Mouse (Mus musculus) layer of hippocampus, adult 9-11 months (tissue): ENCODE measurements around the gene Gabbr2.
"Not testable (repeated sequence)": the region's sequence is repeated elsewhere in the genome, so short reads cannot be mapped to it uniquely, and the experiment has no call there.

Experiments
- DNase-seq: peaks from one replicate; pipeline ENCODE4 v3.0.0; 2022

The Gabbr2 gene

DNA sequence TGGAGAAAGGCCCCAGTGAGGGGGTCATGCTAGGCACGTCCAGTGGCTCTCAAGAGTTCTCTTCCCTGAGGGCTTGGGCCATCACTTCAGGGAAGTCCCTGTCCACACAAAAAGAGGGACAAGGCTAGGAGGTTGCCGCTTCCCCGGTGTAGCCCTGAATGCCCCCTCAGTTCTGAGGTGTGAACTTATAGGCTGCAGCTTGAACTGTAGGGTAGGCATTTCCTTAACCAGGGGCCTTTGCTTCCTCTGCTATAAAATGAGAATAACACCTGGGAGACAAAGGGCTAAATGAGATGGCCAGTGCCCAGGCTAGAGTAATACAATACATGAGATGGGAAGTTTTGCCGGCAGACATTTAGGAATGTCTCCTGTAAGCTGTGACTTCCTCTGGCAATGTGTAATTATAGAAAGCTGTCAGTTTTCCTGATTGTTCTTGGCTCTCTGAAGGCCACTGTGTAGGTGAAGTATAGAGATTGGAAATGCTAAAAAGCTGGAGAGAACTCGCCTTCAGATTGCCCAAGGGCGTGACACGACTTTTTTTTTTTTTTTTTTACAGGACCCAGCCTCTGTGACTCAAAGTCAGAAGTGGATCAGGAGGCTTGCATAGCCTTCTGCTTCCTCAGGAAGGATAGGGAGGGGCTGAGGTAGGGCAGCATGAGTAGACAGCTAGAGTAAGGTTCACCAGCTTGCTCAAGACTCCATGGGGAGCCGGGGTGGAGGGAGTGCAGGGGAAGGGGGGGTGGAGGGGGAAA lies 348.6 kb downstream of the Gabbr2 start:
- no peak for DNase-seq

DNA sequence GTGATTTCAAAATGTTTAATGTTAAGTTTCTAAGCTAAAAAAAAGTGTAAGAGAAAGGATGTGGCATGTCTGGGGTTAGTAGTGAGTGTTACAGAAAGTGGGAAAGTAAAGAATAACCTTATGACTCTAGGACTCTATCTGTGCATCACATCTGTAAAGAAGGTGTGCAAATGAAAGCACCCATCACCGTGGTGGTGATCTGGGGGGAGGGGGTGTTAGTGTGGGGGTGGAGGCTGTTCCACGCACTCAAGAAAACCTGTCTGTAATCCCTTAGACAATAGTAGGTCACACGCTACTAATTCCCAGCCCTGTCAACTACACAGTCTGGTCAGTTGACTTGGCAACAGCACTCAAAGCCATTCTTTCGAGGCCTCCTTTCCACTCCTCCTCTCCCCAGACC lies 350.4 kb downstream of the Gabbr2 start:
- no peak for DNase-seq

- DNase-seq: no peak
Measured at GRCm38 (mm10) chr4:46639866-46640265, 351.8 kb downstream of the Gabbr2 start.

DNA sequence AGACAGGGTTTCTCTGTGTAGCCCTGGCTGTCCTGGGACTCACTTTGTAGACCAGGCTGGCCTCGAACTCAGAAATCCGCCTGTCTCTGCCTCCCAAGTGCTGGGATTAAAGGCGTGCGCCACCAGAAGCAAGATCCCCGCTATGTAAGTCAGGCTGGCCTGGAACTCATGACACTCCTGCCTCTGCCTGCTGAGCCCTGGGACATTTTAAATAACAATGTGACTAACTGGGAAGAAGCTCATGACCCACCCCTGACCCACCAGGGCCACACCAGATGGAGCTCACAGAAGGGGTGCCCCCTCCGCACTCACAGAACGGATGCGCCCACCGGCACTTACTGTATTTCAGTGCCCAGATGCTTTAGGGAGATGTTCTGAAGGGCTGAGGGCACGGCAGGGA lies 354.4 kb downstream of the Gabbr2 start:
- DNase-seq: not testable (repeated sequence)

- no peak for DNase-seq
Measured at GRCm38 (mm10) chr4:46635702-46636430, 355.8 kb downstream of the Gabbr2 start.

DNA sequence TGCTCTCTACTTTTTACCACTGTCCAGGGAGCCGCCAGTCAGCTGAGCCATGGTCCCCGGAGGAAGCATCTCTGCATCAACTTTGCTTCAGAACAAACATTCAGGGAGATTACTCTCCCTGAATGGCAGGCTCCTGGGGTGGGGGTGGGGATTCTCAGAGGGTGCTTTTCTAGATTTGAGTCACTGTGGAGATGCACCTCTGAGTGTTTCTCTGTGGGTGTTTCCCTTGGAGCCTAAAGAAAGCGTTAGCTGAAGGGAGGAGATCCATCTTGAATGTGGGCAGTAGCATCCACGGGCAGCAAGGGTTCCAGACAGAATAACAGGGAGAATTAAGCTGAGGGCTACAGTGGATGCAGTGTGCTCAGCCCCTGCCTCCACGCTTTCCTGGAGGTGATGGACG lies 356.8 kb downstream of the Gabbr2 start:
- no peak for DNase-seq

DNA sequence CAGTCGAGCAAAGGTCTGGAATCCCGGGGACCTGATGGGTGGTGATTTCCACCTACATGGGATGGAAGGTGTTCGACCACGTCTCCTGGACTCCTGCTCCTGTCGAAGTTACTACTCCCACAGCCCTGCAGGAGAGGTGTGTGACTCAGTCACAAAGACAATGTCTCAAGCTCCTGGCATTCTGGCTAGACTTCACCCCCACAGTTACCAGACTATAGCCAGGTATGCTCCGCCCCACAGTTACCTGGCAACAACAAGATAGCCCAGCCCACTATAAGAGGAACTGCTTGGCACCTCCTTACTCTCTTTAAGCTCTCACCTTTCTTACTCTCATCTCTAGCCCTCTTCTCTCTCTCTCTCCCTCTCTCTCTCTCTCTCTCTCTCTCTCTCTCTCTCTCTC lies 358.1 kb downstream of the Gabbr2 start:
- DNase-seq: not testable (repeated sequence)

GRCm38 (mm10) chr4:46632465-46632864 lies 359.2 kb downstream of the Gabbr2 start:
- DNase-seq: no peak

- DNase-seq: no peak
Measured at GRCm38 (mm10) chr4:46630390-46630789, 361.3 kb downstream of the Gabbr2 start.

- no peak for DNase-seq
Measured at GRCm38 (mm10) chr4:46628873-46629272, 362.8 kb downstream of the Gabbr2 start.

DNA sequence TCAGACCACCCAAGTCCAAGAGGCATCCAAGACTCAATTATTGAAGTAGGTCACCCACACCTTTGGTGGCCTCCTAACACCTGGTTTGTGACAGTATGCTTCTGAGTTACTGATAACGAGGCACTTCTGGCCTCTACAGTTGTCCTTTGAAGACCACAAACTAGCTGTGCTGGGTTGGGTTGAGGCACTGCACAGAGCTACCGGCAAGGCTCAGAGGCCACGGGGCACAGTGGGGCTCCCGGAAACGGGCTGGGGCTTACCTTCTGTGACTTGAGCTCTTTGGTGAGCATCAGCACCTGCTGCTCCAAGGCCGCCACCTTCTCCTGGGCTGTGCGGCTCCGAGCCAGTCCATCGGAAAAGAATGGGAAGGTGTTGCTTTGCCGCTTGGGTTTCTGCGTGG lies 363.6 kb downstream of the Gabbr2 start:
- DNase-seq: no peak

- DNase-seq: no peak
Measured at GRCm38 (mm10) chr4:46625101-46625500, 366.6 kb downstream of the Gabbr2 start.

- no peak for DNase-seq
Measured at GRCm38 (mm10) chr4:46623007-46623406, 368.7 kb downstream of the Gabbr2 start.

GRCm38 (mm10) chr4:46620946-46621345 lies 370.7 kb downstream of the Gabbr2 start:
- DNase-seq: no peak

- no peak for DNase-seq
Measured at GRCm38 (mm10) chr4:46620330-46620729, 371.3 kb downstream of the Gabbr2 start.

DNA sequence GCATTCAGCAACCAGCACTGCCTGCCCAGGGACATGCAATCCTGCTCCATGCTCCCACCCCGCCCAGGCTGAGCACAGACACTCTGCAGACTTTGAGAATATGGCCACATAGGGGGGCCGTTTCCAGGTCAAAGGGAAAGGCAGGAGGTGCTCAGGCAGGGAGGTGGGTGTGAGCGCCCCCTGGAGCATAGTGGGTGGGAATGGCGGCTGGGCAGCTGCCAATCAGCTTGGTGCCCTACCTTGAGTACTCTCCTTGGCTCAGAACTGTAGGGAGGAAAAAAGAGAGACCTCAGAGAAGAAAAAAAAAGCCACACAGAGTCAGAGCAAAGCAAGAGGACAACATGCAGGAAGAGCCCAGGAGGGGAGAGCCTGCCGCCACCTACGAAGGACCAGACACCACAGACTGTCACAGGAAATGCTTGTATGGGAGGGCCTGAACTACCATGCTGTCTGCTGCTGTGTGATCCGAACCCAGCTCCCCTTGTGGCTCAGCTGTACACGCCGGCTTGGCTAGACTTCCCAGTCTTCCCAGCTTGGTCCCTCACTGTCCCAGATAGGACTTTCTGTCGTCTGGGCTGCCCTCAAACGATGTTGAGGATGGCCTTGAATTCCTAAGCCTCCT lies 373.4 kb downstream of the Gabbr2 start:
- DNase-seq: no peak

- DNase-seq: no peak
Measured at GRCm38 (mm10) chr4:46617408-46617807, 374.3 kb downstream of the Gabbr2 start.

GRCm38 (mm10) chr4:46614641-46615040 lies 377.0 kb downstream of the Gabbr2 start:
- no peak for DNase-seq

DNA sequence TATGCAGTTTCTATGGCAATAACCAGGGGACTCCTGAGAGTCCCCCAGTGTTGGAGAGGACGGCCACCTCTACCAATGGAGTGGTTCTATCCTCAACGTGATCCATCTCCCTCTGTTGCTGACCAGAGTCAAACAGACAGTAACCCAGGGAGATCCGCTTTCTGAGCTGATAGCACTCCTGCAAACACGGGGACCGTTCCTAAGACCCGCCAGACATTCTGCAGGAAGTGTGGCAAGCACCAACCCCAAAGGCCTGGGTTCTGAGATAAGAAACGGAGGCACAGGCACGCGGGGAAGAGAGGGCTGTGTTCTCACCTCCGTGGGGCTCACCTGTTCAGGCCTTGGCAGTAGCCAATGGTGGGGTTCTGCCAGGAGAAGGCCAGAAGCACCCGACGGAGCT lies 378.1 kb downstream of the Gabbr2 start:
- no peak for DNase-seq
